Mouse (Mus musculus) kidney, adult 9 months (tissue): ENCODE measurements at regions not wholly inside any gene's neighbourhood (a gene's known extent, or its start where the extent isn't known, plus 50 kb on each side); places are given as distances from the start of the nearest gene placed in this dataset.
A peak's percentile ranks its signal among the peaks of the same experiment; 100 is the strongest.

ENCODE experiments used
- DNase-seq: peaks from one replicate; pipeline ENCODE4 v3.0.0; 2022

- DNase-seq = no peak
These were observed 502.0 kb downstream of the Sqor start for GRCm38 (mm10) chr2:123267036-123267435.

GRCm38 (mm10) chr2:123274866-123275735 is 510.1 kb downstream of the Sqor start:
- no peak for DNase-seq

GRCm38 (mm10) chr2:123275736-123276330 is 510.8 kb downstream of the Sqor start:
- DNase-seq = no peak

- no peak for DNase-seq
These were observed 546.7 kb downstream of the Sqor start for GRCm38 (mm10) chr2:123311554-123312276.

GRCm38 (mm10) chr2:123312277-123312617 is 547.2 kb downstream of the Sqor start:
- peak; percentile 74 for DNase-seq

GRCm38 (mm10) chr2:123320448-123321097 is 555.5 kb downstream of the Sqor start:
- DNase-seq = no peak

- DNase-seq = no peak
These were observed 558.7 kb downstream of the Sqor start for GRCm38 (mm10) chr2:123323769-123324168.

GRCm38 (mm10) chr2:123324896-123325295 is 559.9 kb downstream of the Sqor start:
- no peak for DNase-seq

GRCm38 (mm10) chr2:123349625-123350346 is 584.7 kb downstream of the Sqor start:
- no peak for DNase-seq

GRCm38 (mm10) chr2:123364204-123364603 is 599.2 kb downstream of the Sqor start:
- DNase-seq = no peak

GRCm38 (mm10) chr2:123366571-123366970 is 601.5 kb downstream of the Sqor start:
- no peak for DNase-seq

- DNase-seq = no peak
These were observed 620.8 kb downstream of the Sqor start for GRCm38 (mm10) chr2:123385622-123386418.

GRCm38 (mm10) chr2:123386773-123387604 is 622.0 kb downstream of the Sqor start:
- no peak for DNase-seq

- no peak for DNase-seq
These were observed 625.9 kb downstream of the Sqor start for GRCm38 (mm10) chr2:123390981-123391380.

- DNase-seq = no peak
These were observed 629.3 kb downstream of the Sqor start for GRCm38 (mm10) chr2:123394296-123394695.

GRCm38 (mm10) chr2:123397551-123397950 is 632.5 kb downstream of the Sqor start:
- no peak for DNase-seq

GRCm38 (mm10) chr2:123401064-123401463 is 636.0 kb downstream of the Sqor start:
- no peak for DNase-seq

- DNase-seq = no peak
These were observed 644.0 kb downstream of the Sqor start for GRCm38 (mm10) chr2:123409075-123409474.

GRCm38 (mm10) chr2:123458034-123458677 is 631.6 kb upstream of the Sema6d start:
- no peak for DNase-seq

- DNase-seq = no peak
These were observed 615.9 kb upstream of the Sema6d start for GRCm38 (mm10) chr2:123473840-123474239.
